Mouse (Mus musculus) embryo, embryonic 10.5 days (tissue): Measurements from ENCODE around the gene Cldn10.

Source experiments
- DNase-seq: peaks from one replicate; pipeline ENCODE4 v3.0.0-alpha.2; 2015; ENCODE audit warnings: low spot score

Gene Cldn10

GRCm38 (mm10) chr14:118910332-118911222 is 122.9 kb downstream of the Cldn10 start:
- DNase-seq: peak; percentile 69

- DNase-seq: no peak
Measured at GRCm38 (mm10) chr14:118911521-118911920, 123.8 kb downstream of the Cldn10 start.

GRCm38 (mm10) chr14:118913651-118914050 is 125.9 kb downstream of the Cldn10 start:
- no peak for DNase-seq

GRCm38 (mm10) chr14:118919025-118919424 is 131.3 kb downstream of the Cldn10 start:
- peak; percentile 48 for DNase-seq

- DNase-seq: no peak
Measured at GRCm38 (mm10) chr14:118920654-118921053, 132.9 kb downstream of the Cldn10 start.

- peak; percentile 14 for DNase-seq
Measured at GRCm38 (mm10) chr14:118922251-118922650, 134.5 kb downstream of the Cldn10 start.

- DNase-seq: peak; percentile 67
Measured at GRCm38 (mm10) chr14:118922667-118923184, 135.0 kb downstream of the Cldn10 start.
